Mouse (Mus musculus): ENCODE data around the gene Mast4. TPM values are rescaled to one million over a fixed set of nuclear protein-coding genes. Genes with fewer than 3 reads are reported as not detected.

Gene Mast4
- total and polyA plus RNA-seq, 3 experiments: 2.7 to 7.0 TPM; not detected in 1

GRCm38 (mm10) chr13:102852865-102853264 is 481.4 kb downstream of the Mast4 start:
- no peaks in the 10 kb centered on the region for H3K9me3 ChIP-seq (replicated peaks; ENCODE audit: insufficient read depth, low read length)
- H3K27me3 ChIP-seq (ENCODE audit: control insufficient read depth in 1 of 2, insufficient read depth in 2 of 2, low read length in 2 of 2): no peaks in the 10 kb centered on the region
- H3K27ac ChIP-seq (ENCODE audit: control insufficient read depth, low read depth, low read length): no peak overlapping the region
- peaks cover 0 to 9% of the 10 kb centered on the region in 2 experiments; a peak in 2 of 4 replicates for H3K4me1 ChIP-seq (ENCODE audit: control insufficient read depth in 1 of 2, insufficient read depth in 2 of 2, low read length in 2 of 2)
- H3K79me2 ChIP-seq (ENCODE audit: control insufficient read depth, insufficient read depth, low read length, poor library complexity): no peaks in the 10 kb centered on the region
- no peak for TF ChIP-seq POLR2AphosphoS5 (IDR thresholded peaks at IDR 0.05; ENCODE audit: borderline replicate concordance, low read depth, low read length)
- no peak for TF ChIP-seq GABPA (IDR thresholded peaks at IDR 0.05; ENCODE audit: low read depth, low read length)
- no peak for TF ChIP-seq EP300 (IDR thresholded peaks at IDR 0.05; ENCODE audit: low read depth in 1 of 2, low read length in 2 of 2)
- no peak for TF ChIP-seq MAZ (IDR thresholded peaks at IDR 0.05; ENCODE audit: low read depth, low read length)
- TF ChIP-seq ETS1 (IDR thresholded peaks at IDR 0.05; ENCODE audit: low read depth, low read length): no peak
- TF ChIP-seq GATA1 (IDR thresholded peaks at IDR 0.05; ENCODE audit: low read depth, low read length): no peak
- no peak for TF ChIP-seq USF1 (IDR thresholded peaks at IDR 0.05; ENCODE audit: low read depth, low read length)
- TF ChIP-seq CHD2 (IDR thresholded peaks at IDR 0.05; ENCODE audit: low read length): no peak
- TF ChIP-seq SIN3A (IDR thresholded peaks at IDR 0.05; ENCODE audit: low read length): no peak
- no peak overlapping the region for H3K4me3 ChIP-seq (ENCODE audit: control insufficient read depth in 1 of 2, insufficient read depth in 1 of 2, low read depth in 2 of 2, low read length in 2 of 2)
- H3K36me3 ChIP-seq (ENCODE audit: control insufficient read depth in 1 of 2, insufficient read depth in 2 of 2, low read length in 2 of 2): peaks cover 0 to 4% of the 10 kb centered on the region in 2 experiments; a peak in 2 of 4 replicates
- DNase-seq (ENCODE audit: low read depth, low spot score): no peak
- no peak overlapping the region for H3K9ac ChIP-seq (ENCODE audit: control insufficient read depth, low read depth, low read length, poor library complexity, severe bottlenecking)

DNA sequence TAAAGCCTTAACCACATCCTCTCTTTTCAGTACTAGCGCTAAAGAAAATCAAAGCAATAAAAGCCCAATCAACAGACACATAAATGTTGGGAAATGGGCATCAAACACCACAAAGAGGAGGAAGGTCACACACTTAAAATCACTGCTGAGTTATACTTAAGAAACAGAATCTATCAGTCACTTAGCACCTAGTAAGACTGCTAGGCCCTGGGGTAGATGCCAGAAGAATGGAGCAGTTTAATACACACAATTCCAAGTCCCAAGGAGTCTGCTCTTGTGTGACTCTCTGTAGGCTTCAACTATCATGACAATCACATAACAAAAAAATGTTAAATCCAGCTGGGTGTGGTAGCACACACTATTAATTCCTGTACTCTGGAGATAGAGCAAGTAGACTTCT is 483.0 kb downstream of the Mast4 start:
- Histone ChIP-seq H3K4me3 (ENCODE audit: control insufficient read depth in 1 of 2, insufficient read depth in 1 of 2, low read depth in 2 of 2, low read length in 2 of 2) (no peak overlapping the region), H3K27me3 (ENCODE audit: control insufficient read depth in 1 of 2, insufficient read depth in 2 of 2, low read length in 2 of 2) (no peaks in the 10 kb centered on the region), H3K9ac (ENCODE audit: control insufficient read depth, low read depth, low read length, poor library complexity, severe bottlenecking) (no peak overlapping the region), H3K27ac (ENCODE audit: control insufficient read depth, low read depth, low read length) (no peak overlapping the region), H3K9me3 (replicated peaks; ENCODE audit: insufficient read depth, low read length) (no peaks in the 10 kb centered on the region), H3K4me1 (ENCODE audit: control insufficient read depth in 1 of 2, insufficient read depth in 2 of 2, low read length in 2 of 2) (0 out of 4 replicates have a peak, but pooled peaks cover 0 to 2% of the 10 kb centered on the region in 2 experiments), H3K36me3 (ENCODE audit: control insufficient read depth in 1 of 2, insufficient read depth in 2 of 2, low read length in 2 of 2) (peaks cover 0 to 4% of the 10 kb centered on the region in 2 experiments; a peak in 2 of 4 replicates), H3K79me2 (ENCODE audit: control insufficient read depth, insufficient read depth, low read length, poor library complexity) (no peaks in the 10 kb centered on the region)
- TF ChIP-seq MAFK (IDR thresholded peaks at IDR 0.05; ENCODE audit: borderline replicate concordance, low read depth, low read length): no peak
- TF ChIP-seq MAZ (IDR thresholded peaks at IDR 0.05; ENCODE audit: low read depth, low read length): no peak
- TF ChIP-seq NELFE (IDR thresholded peaks at IDR 0.05; ENCODE audit: low read depth, low read length): no peak
- no peak for TF ChIP-seq MXI1 (IDR thresholded peaks at IDR 0.05; ENCODE audit: low read depth, low read length)
- no peak for TF ChIP-seq RAD21 (IDR thresholded peaks at IDR 0.05; ENCODE audit: low read depth, low read length)
- no peak for TF ChIP-seq ZC3H11A (IDR thresholded peaks at IDR 0.05; ENCODE audit: low read depth, low read length)
- TF ChIP-seq POLR2AphosphoS5 (IDR thresholded peaks at IDR 0.05; ENCODE audit: borderline replicate concordance, low read depth, low read length): no peak
- TF ChIP-seq ZMIZ1 (IDR thresholded peaks at IDR 0.05; ENCODE audit: low read depth, low read length): no peak
- no peak for TF ChIP-seq USF1 (IDR thresholded peaks at IDR 0.05; ENCODE audit: low read depth, low read length)
- TF ChIP-seq SMC3 (IDR thresholded peaks at IDR 0.05; ENCODE audit: low read depth, low read length): no peak
- TF ChIP-seq MEF2A (IDR thresholded peaks at IDR 0.05; ENCODE audit: extremely low read depth, insufficient replicate concordance, low read depth, low read length, poor library complexity, severe bottlenecking): no peak
- TF ChIP-seq ZKSCAN1 (IDR thresholded peaks at IDR 0.05; ENCODE audit: low read depth, low read length): no peak
- no peak for TF ChIP-seq GATA1 (IDR thresholded peaks at IDR 0.05; ENCODE audit: low read depth, low read length)
- no peak for TF ChIP-seq MAX (IDR thresholded peaks at IDR 0.05; ENCODE audit: low read length)
- DNase-seq (ENCODE audit: low read depth, low spot score): no peak

Measured in MEL (cell line).